Mouse (Mus musculus) limb, embryonic 15.5 days (tissue): ENCODE results near the gene Atxn7l3. TPM values are rescaled to one million over a fixed set of nuclear protein-coding genes. Genes with fewer than 3 reads are reported as not detected.

Experiments used
- ATAC-seq: fragments of 200-750 bp; cut with Nextera tagmentation; 2 replicates; pipeline ENCODE4 v1.8.0; 2017; ENCODE audit warnings: low read depth, moderate TSS enrichment; ENCODE audit not compliant: insufficient number of reproducible peaks, low FRiP score, low TSS enrichment
- H3K27ac ChIP-seq: fragments of 300-500 bp; sonication (generic); 2 replicates; pipeline ENCODE4 v1.5.1; 2015; ENCODE audit warnings: moderate library complexity, mild to moderate bottlenecking, inconsistent platforms
- H3K27me3 ChIP-seq: fragments of 300-500 bp; sonication (generic); 2 replicates; pipeline ENCODE4 v1.6.1; 2015; ENCODE audit warnings: inconsistent platforms
- H3K36me3 ChIP-seq: fragments of 300-500 bp; sonication (generic); 2 replicates; pipeline ENCODE4 v1.6.1; 2015; ENCODE audit warnings: inconsistent platforms
- H3K4me1 ChIP-seq: fragments of 300-500 bp; sonication (generic); 2 replicates; pipeline ENCODE4 v1.6.1; 2015; ENCODE audit warnings: inconsistent platforms
- H3K4me2 ChIP-seq: fragments of 300-500 bp; sonication (generic); 2 replicates; pipeline ENCODE4 v1.6.1; 2015; ENCODE audit warnings: mild to moderate bottlenecking, inconsistent platforms
- H3K4me3 ChIP-seq: fragments of 300-500 bp; sonication (generic); 2 replicates; pipeline ENCODE4 v1.5.1; 2015; ENCODE audit warnings: mild to moderate bottlenecking, inconsistent platforms
- H3K9ac ChIP-seq: fragments of 300-500 bp; sonication (generic); 2 replicates; pipeline ENCODE4 v1.6.1; 2015; ENCODE audit warnings: inconsistent platforms
- H3K9me3 ChIP-seq: fragments of 300-500 bp; sonication (generic); 2 replicates; pipeline ENCODE4 v1.6.1; 2016; ENCODE audit warnings: inconsistent platforms
- WGBS: fragments of 180-500 bp; shearing (Covaris S2); methylation state at CpG from one replicate; pipeline ENCODE4 v1.1.7; 2015; 5-methylcytosine and 5-hydroxymethylcytosine counted together
- polyA plus RNA-seq: library from polyadenylated mRNA; unstranded; fragments of >200 nt; fragmentation: Nextera tagmentation; extraction: Ambion mirVana; gene quantifications from 2 replicates; pipeline ENCODE4 v1.2.1, GENCODE M21; 2015

The Atxn7l3 gene
- polyA plus RNA-seq, 1 experiment from 2014 or later, result 18.0 TPM

GRCm38 (mm10) chr11:102268520-102269244 lies 27.7 kb downstream of the Atxn7l3 start, which contains the start of gene Asb16:
Asb16 (plus strand) TSS chr11:102268743.
- Histone ChIP-seq H3K27ac (no peak within 1 kb of the TSS), H3K9ac (no peak within 1 kb of the TSS)

GRCm38 (mm10) chr11:102267480-102267879 lies 29.0 kb downstream of the Atxn7l3 start:
- 0 out of 2 replicates have a peak overlapping the region, but pooled peaks have one; percentile 26 for H3K4me2 ChIP-seq
- H3K4me3 ChIP-seq, result no peak overlapping the region
- no peak overlapping the region for H3K9ac ChIP-seq
- H3K27me3 ChIP-seq, result no peaks in the 10 kb centered on the region
- peaks cover 5% of the 10 kb centered on the region for H3K4me1 ChIP-seq
- 0 out of 2 replicates have a peak, but pooled peaks have one; percentile 48 for ATAC-seq
- H3K27ac ChIP-seq, result no peak overlapping the region
- 5% methylated on average over 11 of the region's 11 CpGs for WGBS
- no peaks in the 10 kb centered on the region for H3K9me3 ChIP-seq
- peaks cover 3% of the 10 kb centered on the region for H3K36me3 ChIP-seq

More at GRCm38 (mm10) chr11:102268520-102269244, 27.7 kb downstream of the Atxn7l3 start, which contains the start of gene Asb16:
- H3K4me2 ChIP-seq, result no peak within 1 kb of the TSS
- WGBS, result 89% methylated on average over 12 of the region's 12 CpGs
- peaks cover 5% of the 10 kb centered on the region for H3K4me1 ChIP-seq
- H3K4me3 ChIP-seq, result no peak within 1 kb of the TSS
- H3K9me3 ChIP-seq, result no peaks in the 10 kb centered on the region
- no peaks in the 10 kb centered on the region for H3K36me3 ChIP-seq
- ATAC-seq, result no peak
- H3K27me3 ChIP-seq, result no peaks in the 10 kb centered on the region

- H3K9me3 ChIP-seq, result no peaks in the 10 kb centered on the region
- H3K4me1 ChIP-seq, result peaks cover 5% of the 10 kb centered on the region
- H3K27me3 ChIP-seq, result no peaks in the 10 kb centered on the region
- WGBS, result 85% methylated on average over 8 of the region's 8 CpGs
- H3K9ac ChIP-seq, result no peak overlapping the region
- peaks cover 7% of the 10 kb centered on the region for H3K36me3 ChIP-seq
- no peak overlapping the region for H3K27ac ChIP-seq
- no peak overlapping the region for H3K4me3 ChIP-seq
- ATAC-seq, result no peak
- no peak overlapping the region for H3K4me2 ChIP-seq
These were observed 29.6 kb downstream of the Atxn7l3 start for GRCm38 (mm10) chr11:102266631-102267355.

GRCm38 (mm10) chr11:102265816-102266215 lies 30.6 kb downstream of the Atxn7l3 start:
- H3K4me2 ChIP-seq, result no peak overlapping the region
- WGBS, result 60% methylated on average over 14 of the region's 14 CpGs
- H3K27me3 ChIP-seq, result no peaks in the 10 kb centered on the region
- no peak for ATAC-seq
- H3K9ac ChIP-seq, result no peak overlapping the region
- H3K36me3 ChIP-seq, result peaks cover 10% of the 10 kb centered on the region
- H3K9me3 ChIP-seq, result no peaks in the 10 kb centered on the region
- peaks cover 5% of the 10 kb centered on the region for H3K4me1 ChIP-seq
- no peak overlapping the region for H3K27ac ChIP-seq
- no peak overlapping the region for H3K4me3 ChIP-seq

GRCm38 (mm10) chr11:102263211-102263610 lies 33.2 kb downstream of the Atxn7l3 start:
- no peak overlapping the region for H3K4me2 ChIP-seq
- ATAC-seq, result no peak
- 95% methylated on average over 7 of the region's 7 CpGs for WGBS
- no peaks in the 10 kb centered on the region for H3K27me3 ChIP-seq
- H3K27ac ChIP-seq, result no peak overlapping the region
- H3K4me3 ChIP-seq, result no peak overlapping the region
- H3K9ac ChIP-seq, result no peak overlapping the region
- no peaks in the 10 kb centered on the region for H3K9me3 ChIP-seq
- H3K4me1 ChIP-seq, result peaks cover 5% of the 10 kb centered on the region
- peaks cover 20% of the 10 kb centered on the region for H3K36me3 ChIP-seq

- ATAC-seq, result no peak
These were observed 37.9 kb downstream of the Atxn7l3 start for GRCm38 (mm10) chr11:102258521-102258920.

GRCm38 (mm10) chr11:102258095-102258494 lies 38.3 kb downstream of the Atxn7l3 start:
- no peak for ATAC-seq
- H3K27ac ChIP-seq, result no peak overlapping the region
- H3K4me3 ChIP-seq, result no peak overlapping the region
- H3K9ac ChIP-seq, result peak overlapping the region; percentile 7; the same call in 1 of the 2 replicates
- no peak overlapping the region for H3K4me2 ChIP-seq
- 70% methylated on average over 6 of the region's 6 CpGs for WGBS
- peaks cover 17% of the 10 kb centered on the region for H3K4me1 ChIP-seq
- no peaks in the 10 kb centered on the region for H3K27me3 ChIP-seq
- H3K9me3 ChIP-seq, result no peaks in the 10 kb centered on the region
- peaks cover 29% of the 10 kb centered on the region for H3K36me3 ChIP-seq

More at GRCm38 (mm10) chr11:102258521-102258920, 37.9 kb downstream of the Atxn7l3 start:
- peaks cover 17% of the 10 kb centered on the region for H3K4me1 ChIP-seq
- WGBS, result 89% methylated on average over 3 of the region's 3 CpGs
- no peak overlapping the region for H3K27ac ChIP-seq
- no peak overlapping the region for H3K4me3 ChIP-seq
- no peaks in the 10 kb centered on the region for H3K9me3 ChIP-seq
- peaks cover 29% of the 10 kb centered on the region for H3K36me3 ChIP-seq
- H3K4me2 ChIP-seq, result no peak overlapping the region
- no peak overlapping the region for H3K9ac ChIP-seq
- no peaks in the 10 kb centered on the region for H3K27me3 ChIP-seq

GRCm38 (mm10) chr11:102257514-102257913 lies 38.9 kb downstream of the Atxn7l3 start:
- no peak overlapping the region for H3K4me2 ChIP-seq
- no peak overlapping the region for H3K4me3 ChIP-seq
- no peaks in the 10 kb centered on the region for H3K27me3 ChIP-seq
- H3K4me1 ChIP-seq, result peaks cover 17% of the 10 kb centered on the region
- H3K9ac ChIP-seq, result no peak overlapping the region
- ATAC-seq, result no peak
- H3K9me3 ChIP-seq, result no peaks in the 10 kb centered on the region
- peak overlapping the region; percentile 38; the same call in 1 of the 2 replicates for H3K27ac ChIP-seq
- WGBS, result 34% methylated on average over 9 of the region's 9 CpGs
- peaks cover 26% of the 10 kb centered on the region for H3K36me3 ChIP-seq

GRCm38 (mm10) chr11:102249351-102250090 lies 46.9 kb downstream of the Atxn7l3 start:
- no peak for ATAC-seq
- H3K27ac ChIP-seq, result no peak overlapping the region

GRCm38 (mm10) chr11:102248630-102249230 lies 47.7 kb downstream of the Atxn7l3 start, which contains the start of gene BC030867:
BC030867 (plus strand) TSS chr11:102248882.
- peak within 1 kb of the TSS; percentile 55 for H3K9ac ChIP-seq
- no peak for ATAC-seq
- WGBS, result under 1% methylated on average over 41 of the region's 41 CpGs

More at GRCm38 (mm10) chr11:102249351-102250090, 46.9 kb downstream of the Atxn7l3 start:
- Histone ChIP-seq H3K4me1 (peaks cover 33% of the 10 kb centered on the region), H3K27me3 (no peaks in the 10 kb centered on the region), H3K9ac (peak overlapping the region; percentile 55; the same call in 1 of the 2 replicates), H3K9me3 (no peaks in the 10 kb centered on the region), H3K4me2 (peak overlapping the region; percentile 94), H3K4me3 (peak overlapping the region; percentile 62), H3K36me3 (peaks cover 8% of the 10 kb centered on the region; the same call in 1 of the 2 replicates)
- WGBS, result 11% methylated on average over 9 of the region's 9 CpGs

GRCm38 (mm10) chr11:102246871-102247270 lies 49.6 kb downstream of the Atxn7l3 start:
- ATAC-seq, result no peak
- Histone ChIP-seq H3K27me3 (no peaks in the 10 kb centered on the region), H3K4me1 (peaks cover 35% of the 10 kb centered on the region), H3K9ac (no peak overlapping the region), H3K36me3 (0 out of 2 replicates have a peak, but pooled peaks cover 5% of the 10 kb centered on the region), H3K9me3 (no peaks in the 10 kb centered on the region), H3K4me2 (no peak overlapping the region), H3K4me3 (no peak overlapping the region), H3K27ac (no peak overlapping the region)
- WGBS, result 86% methylated on average over 4 of the region's 4 CpGs

More at GRCm38 (mm10) chr11:102248630-102249230, 47.7 kb downstream of the Atxn7l3 start, which contains the start of gene BC030867:
- no peaks in the 10 kb centered on the region for H3K9me3 ChIP-seq
- peaks cover 35% of the 10 kb centered on the region for H3K4me1 ChIP-seq
- peak within 1 kb of the TSS; percentile 94 for H3K4me2 ChIP-seq
- peaks cover 8% of the 10 kb centered on the region; the same call in 1 of the 2 replicates for H3K36me3 ChIP-seq
- peak within 1 kb of the TSS; percentile 62 for H3K4me3 ChIP-seq
- H3K27ac ChIP-seq, result peak within 1 kb of the TSS; percentile 33; the same call in 1 of the 2 replicates
- no peaks in the 10 kb centered on the region for H3K27me3 ChIP-seq
